10 mouse cellular contexts compared by ENCODE assay signal in the genomic region with DNA sequence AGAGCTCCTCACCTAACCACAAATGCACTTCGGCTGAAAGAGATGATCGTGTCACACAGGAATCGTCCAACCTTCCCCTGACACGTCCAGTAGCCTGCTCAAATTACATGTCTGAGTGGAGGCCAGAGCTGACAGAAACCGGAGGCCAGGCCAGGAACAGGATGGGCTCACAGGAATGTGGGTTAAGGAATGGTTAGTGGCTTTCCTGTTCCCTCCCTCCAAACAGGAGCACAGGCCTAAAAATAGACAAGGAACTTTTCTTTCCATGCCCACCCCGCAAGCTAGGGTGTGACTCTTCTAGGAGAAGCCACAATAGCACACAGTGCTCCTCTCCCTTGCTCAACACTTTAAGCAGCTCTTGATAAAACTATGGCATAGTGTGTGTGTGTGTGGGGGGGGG.
DNase-seq lines count a peak whose midpoint lies in the region; ATAC-seq and TF ChIP-seq lines count a peak whose summit lies in the region.
"Had no signal": no experiment of that assay in that cellular context is flagged by ENCODE, and none has a peak within 500 bp of the region (broad histone marks: within the 10 kb centered on the region; RNA-seq: fewer than 3 reads in every experiment).

No protein-coding gene starts in this region.

- DNase-seq in liver, embryonic 13.5 days: no peak
- DNase-seq in heart, adult 2 months: peak; percentile 34 to 54
- peak; percentile 33 for DNase-seq in kidney, postnatal 10 days
- peak; percentile 69 for DNase-seq in skeletal muscle tissue, adult 2 months (ENCODE audit: low read depth, low spot score)
- DNase-seq in left cerebral cortex, postnatal 36 days (ENCODE audit: low spot score in 2 of 2): no peak
- DNase-seq in frontal cortex, postnatal 25 days (ENCODE audit: low spot score in 2 of 2): no peak
- no peak for DNase-seq in left cerebral cortex, adult 18-20 months (ENCODE audit: low spot score in 2 of 2)
- DNase-seq: cerebellum, adult 2 months had no signal

- H3K4me1 ChIP-seq in liver, embryonic 13.5 days (replicated peaks): no peaks in the 10 kb centered on the region
- no peaks in the 10 kb centered on the region for H3K4me1 ChIP-seq in liver, embryonic 12.5 days
- no peaks in the 10 kb centered on the region; the same call in none of the 2 replicates for H3K4me1 ChIP-seq in heart, adult 2 months (ENCODE audit: control insufficient read depth, insufficient read depth, low read length)
- H3K4me1 ChIP-seq: neural tube, embryonic 12.5 days had no signal

- H3K36me3 ChIP-seq in liver, embryonic 13.5 days: no peaks in the 10 kb centered on the region
- H3K36me3 ChIP-seq in liver, embryonic 12.5 days: peaks cover 7% of the 10 kb centered on the region; the same call in 1 of the 2 replicates
- H3K36me3 ChIP-seq in heart, adult 2 months (ENCODE audit: control insufficient read depth, insufficient read depth, low read length): peaks cover 4% of the 10 kb centered on the region

- H3K4me2 ChIP-seq in liver, embryonic 13.5 days: no peak overlapping the region
- H3K4me2 ChIP-seq in liver, embryonic 12.5 days: no peak overlapping the region
- H3K4me2 ChIP-seq: neural tube, embryonic 12.5 days had no signal

- no peaks in the 10 kb centered on the region for H3K79me2 ChIP-seq in heart, adult 2 months (replicated peaks; ENCODE audit: control insufficient read depth, insufficient read depth, low read length)

- WGBS in liver, embryonic 13.5 days (ENCODE audit: insufficient replicate concordance): 31% methylated on average over 6 of the region's 6 CpGs
- 32% methylated on average over 6 of the region's 6 CpGs for WGBS in liver, embryonic 12.5 days (ENCODE audit: insufficient replicate concordance)
- 10% methylated on average over 6 of the region's 6 CpGs for WGBS in heart, adult 2 months

- TF ChIP-seq CTCF in heart, adult 2 months (IDR thresholded peaks at IDR 0.05): no peak

- intact Hi-C loops in heart, adult 2 months (cut with DNase I): loop anchor here (5.0 kb wide), 3 partner anchors 173 to 303 kb away; partner anchors contain the start of gene Utrn
- intact Hi-C loops in left cerebral cortex, postnatal 36 days (cut with DNase I): loop anchor here (5.0 kb wide), 2 partner anchors 228 to 298 kb away; no protein-coding TSS in a partner anchor

- peak; percentile 41 for ATAC-seq in liver, embryonic 13.5 days (ENCODE audit: low read depth)
- no peak for ATAC-seq in liver, embryonic 12.5 days

- no peaks in the 10 kb centered on the region for H3K9me3 ChIP-seq in liver, embryonic 13.5 days (replicated peaks)
- H3K9me3 ChIP-seq in liver, embryonic 12.5 days (replicated peaks): no peaks in the 10 kb centered on the region
- H3K9me3 ChIP-seq: neural tube, embryonic 12.5 days had no signal

- H3K4me3 ChIP-seq in liver, embryonic 13.5 days (replicated peaks): no peak overlapping the region
- no peak overlapping the region for H3K4me3 ChIP-seq in liver, embryonic 12.5 days
- H3K4me3 ChIP-seq in heart, adult 2 months: no peak overlapping the region
- H3K4me3 ChIP-seq: neural tube, embryonic 12.5 days had no signal

- TF ChIP-seq EP300 in heart, adult 2 months (IDR thresholded peaks at IDR 0.05; ENCODE audit: insufficient read depth, low read depth, low read length): 0 out of 2 replicates have a peak, but pooled peaks have one; percentile 37

- H3K27me3 ChIP-seq in liver, embryonic 13.5 days: no peaks in the 10 kb centered on the region
- H3K27me3 ChIP-seq in liver, embryonic 12.5 days (replicated peaks): no peaks in the 10 kb centered on the region
- no peaks in the 10 kb centered on the region for H3K27me3 ChIP-seq in heart, adult 2 months (ENCODE audit: control insufficient read depth, insufficient read depth, low read length)
- H3K27me3 ChIP-seq: neural tube, embryonic 12.5 days had no signal

- TF ChIP-seq POLR2A in heart, adult 2 months (IDR thresholded peaks at IDR 0.05; ENCODE audit: insufficient read depth, low read depth, low read length): no peak

- no peak overlapping the region for H3K9ac ChIP-seq in liver, embryonic 13.5 days
- H3K9ac ChIP-seq in liver, embryonic 12.5 days: no peak overlapping the region
- H3K9ac ChIP-seq in heart, adult 2 months (ENCODE audit: low read depth, low read length): no peak overlapping the region
- H3K9ac ChIP-seq: neural tube, embryonic 12.5 days had no signal

- no peak overlapping the region for H3K27ac ChIP-seq in liver, embryonic 13.5 days
- H3K27ac ChIP-seq in liver, embryonic 12.5 days: no peak overlapping the region
- H3K27ac ChIP-seq in heart, adult 2 months: peak overlapping the region; percentile 42; the same call in 1 of the 2 replicates
- H3K27ac ChIP-seq: neural tube, embryonic 12.5 days had no signal

Comparison
In these comparisons a context has a peak if more than half of its experiments do, and no peak if none do; other contexts are left out.
1. DNase-seq: peak in heart, adult 2 months (2 of 2), kidney, postnatal 10 days (single experiment) and skeletal muscle tissue, adult 2 months (single experiment); none in liver, embryonic 13.5 days (single experiment), left cerebral cortex, postnatal 36 days (0 of 2), frontal cortex, postnatal 25 days (0 of 2) and left cerebral cortex, adult 18-20 months (0 of 2).